Mouse (Mus musculus) hindbrain, embryonic 16.5 days (tissue): ENCODE measurements around the gene Smco3. TPM values are rescaled to one million over a fixed set of nuclear protein-coding genes. Genes with fewer than 3 reads are reported as not detected.

Experiments
- ATAC-seq: fragments of 200-750 bp; cut with Nextera tagmentation; 2 replicates; pipeline ENCODE4 v1.8.0; 2017; ENCODE audit warnings: moderate TSS enrichment, moderate library complexity
- H3K27ac ChIP-seq: fragments of 300-500 bp; sonication (generic); 2 replicates; pipeline ENCODE4 v1.5.1; 2014; ENCODE audit warnings: low read depth, mild to moderate bottlenecking, control low read depth, low read length, moderate library complexity
- H3K27me3 ChIP-seq: fragments of 300-500 bp; sonication (generic); replicated peaks from 2 replicates; pipeline ENCODE4 v1.6.1; 2014; ENCODE audit warnings: low read length; ENCODE audit not compliant: control insufficient read depth, insufficient read depth
- H3K36me3 ChIP-seq: fragments of 300-500 bp; sonication (generic); 2 replicates; pipeline ENCODE4 v1.6.1; 2014; ENCODE audit warnings: mild to moderate bottlenecking, low read length, moderate library complexity, mixed read lengths; ENCODE audit not compliant: control insufficient read depth, insufficient read depth
- H3K4me1 ChIP-seq: fragments of 300-500 bp; sonication (generic); 2 replicates; pipeline ENCODE4 v1.6.1; 2014; ENCODE audit warnings: low read depth, low read length; ENCODE audit not compliant: control insufficient read depth, insufficient read depth
- H3K4me2 ChIP-seq: fragments of 300-500 bp; sonication (generic); 2 replicates; pipeline ENCODE4 v1.6.1; 2014; ENCODE audit warnings: mild to moderate bottlenecking, low read length, control low read depth, moderate library complexity
- H3K4me3 ChIP-seq: fragments of 300-500 bp; sonication (generic); 2 replicates; pipeline ENCODE4 v1.5.1; 2014; ENCODE audit warnings: mild to moderate bottlenecking, low read length, control low read depth, moderate library complexity
- H3K9ac ChIP-seq: fragments of 300-500 bp; sonication (generic); 2 replicates; pipeline ENCODE4 v1.6.1; 2014; ENCODE audit warnings: low read depth, mild to moderate bottlenecking, control low read depth, low read length, moderate library complexity
- H3K9me3 ChIP-seq: fragments of 300-500 bp; sonication (generic); 2 replicates; pipeline ENCODE4 v1.6.1; 2014; ENCODE audit warnings: mild to moderate bottlenecking, low read length, moderate library complexity; ENCODE audit not compliant: control insufficient read depth
- whole genome bisulfite sequencing: fragments of 180-500 bp; shearing (Covaris S2); extraction: QIAGEN DNeasy Blood & Tissue Kit; methylation state at CpG from one replicate; pipeline ENCODE4 v1.1.7; 2014; 5-methylcytosine and 5-hydroxymethylcytosine counted together
- polyA plus RNA-seq: library from polyadenylated mRNA; unstranded; fragments of >200 nt; fragmentation: Nextera tagmentation; extraction: Ambion mirVana; gene quantifications from 2 replicates; pipeline ENCODE4 v1.2.1, GENCODE M21; 2015

Gene Smco3
- polyA plus RNA-seq, 1 experiment from 2014 or later = 2.2 TPM

GRCm38 (mm10) chr6:136850267-136850666, 15.0 kb upstream of the Smco3 start:
- Histone ChIP-seq H3K4me2 (no peak overlapping the region), H3K36me3 (no peaks in the 10 kb centered on the region), H3K4me3 (no peak overlapping the region), H3K27me3 (no peaks in the 10 kb centered on the region), H3K4me1 (no peaks in the 10 kb centered on the region), H3K9me3 (no peaks in the 10 kb centered on the region), H3K9ac (no peak overlapping the region), H3K27ac (no peak overlapping the region)
- 80% methylated on average over 6 of the region's 6 CpGs for WGBS
- ATAC-seq = no peak

GRCm38 (mm10) chr6:136848971-136849370, 13.7 kb upstream of the Smco3 start:
- Histone ChIP-seq H3K9me3 (no peaks in the 10 kb centered on the region), H3K36me3 (no peaks in the 10 kb centered on the region), H3K9ac (no peak overlapping the region), H3K4me2 (no peak overlapping the region), H3K27me3 (no peaks in the 10 kb centered on the region), H3K27ac (no peak overlapping the region), H3K4me1 (no peaks in the 10 kb centered on the region), H3K4me3 (no peak overlapping the region)
- WGBS = 86% methylated on average over 5 of the region's 5 CpGs
- no peak for ATAC-seq

- no peak overlapping the region for H3K4me3 ChIP-seq
- H3K27me3 ChIP-seq = no peaks in the 10 kb centered on the region
- H3K4me2 ChIP-seq = no peak overlapping the region
- 87% methylated on average over 8 of the region's 8 CpGs for WGBS
- H3K27ac ChIP-seq = no peak overlapping the region
- ATAC-seq = no peak
- H3K9me3 ChIP-seq = no peaks in the 10 kb centered on the region
- H3K36me3 ChIP-seq = no peaks in the 10 kb centered on the region
- no peak overlapping the region for H3K9ac ChIP-seq
- no peaks in the 10 kb centered on the region for H3K4me1 ChIP-seq
Measured at GRCm38 (mm10) chr6:136848399-136848798, 13.1 kb upstream of the Smco3 start.

GRCm38 (mm10) chr6:136847790-136848189, 12.5 kb upstream of the Smco3 start:
- no peak for ATAC-seq
- no peaks in the 10 kb centered on the region for H3K27me3 ChIP-seq
- H3K4me1 ChIP-seq = no peaks in the 10 kb centered on the region
- no peaks in the 10 kb centered on the region for H3K36me3 ChIP-seq
- 27% methylated on average over 2 of the region's 2 CpGs for WGBS
- H3K9ac ChIP-seq = no peak overlapping the region
- no peak overlapping the region for H3K4me2 ChIP-seq
- H3K4me3 ChIP-seq = no peak overlapping the region
- H3K9me3 ChIP-seq = no peaks in the 10 kb centered on the region
- H3K27ac ChIP-seq = no peak overlapping the region

GRCm38 (mm10) chr6:136847267-136847666, 12.0 kb upstream of the Smco3 start:
- no peaks in the 10 kb centered on the region for H3K4me1 ChIP-seq
- no peaks in the 10 kb centered on the region for H3K9me3 ChIP-seq
- H3K27me3 ChIP-seq = no peaks in the 10 kb centered on the region
- ATAC-seq = no peak
- no peak overlapping the region for H3K4me3 ChIP-seq
- H3K36me3 ChIP-seq = no peaks in the 10 kb centered on the region
- H3K27ac ChIP-seq = no peak overlapping the region
- H3K4me2 ChIP-seq = no peak overlapping the region
- WGBS = 94% methylated on average over 3 of the region's 3 CpGs
- H3K9ac ChIP-seq = no peak overlapping the region

- ATAC-seq = no peak
- WGBS = 75% methylated on average over 5 of the region's 5 CpGs
- Histone ChIP-seq H3K4me2 (no peak overlapping the region), H3K27ac (no peak overlapping the region), H3K27me3 (no peaks in the 10 kb centered on the region), H3K9me3 (no peaks in the 10 kb centered on the region), H3K9ac (no peak overlapping the region), H3K4me1 (no peaks in the 10 kb centered on the region), H3K4me3 (no peak overlapping the region), H3K36me3 (no peaks in the 10 kb centered on the region)
Measured at GRCm38 (mm10) chr6:136845706-136846480, 10.6 kb upstream of the Smco3 start.

- H3K9ac ChIP-seq = no peak overlapping the region
- H3K4me2 ChIP-seq = no peak overlapping the region
- H3K4me3 ChIP-seq = no peak overlapping the region
- no peaks in the 10 kb centered on the region for H3K36me3 ChIP-seq
- ATAC-seq = no peak
- 45% methylated on average over 2 of the region's 2 CpGs for WGBS
- no peak overlapping the region for H3K27ac ChIP-seq
- no peaks in the 10 kb centered on the region for H3K27me3 ChIP-seq
- H3K4me1 ChIP-seq = no peaks in the 10 kb centered on the region
- H3K9me3 ChIP-seq = no peaks in the 10 kb centered on the region
Measured at GRCm38 (mm10) chr6:136844903-136845302, 9.7 kb upstream of the Smco3 start.

- Histone ChIP-seq H3K4me3 (no peak overlapping the region), H3K27ac (no peak overlapping the region), H3K4me2 (no peak overlapping the region), H3K36me3 (no peaks in the 10 kb centered on the region), H3K9ac (no peak overlapping the region), H3K9me3 (no peaks in the 10 kb centered on the region), H3K4me1 (no peaks in the 10 kb centered on the region), H3K27me3 (no peaks in the 10 kb centered on the region)
- no peak for ATAC-seq
- 82% methylated on average over 3 of the region's 3 CpGs for WGBS
Measured at GRCm38 (mm10) chr6:136837323-136837722, 2.1 kb upstream of the Smco3 start.

- no peak overlapping the region for H3K27ac ChIP-seq
- no peak overlapping the region for H3K4me2 ChIP-seq
- no peaks in the 10 kb centered on the region for H3K9me3 ChIP-seq
- no peaks in the 10 kb centered on the region for H3K36me3 ChIP-seq
- peaks cover 9% of the 10 kb centered on the region for H3K4me1 ChIP-seq
- no peak overlapping the region for H3K9ac ChIP-seq
- no peak for ATAC-seq
- H3K27me3 ChIP-seq = no peaks in the 10 kb centered on the region; the same call in 1 of the 2 replicates
- H3K4me3 ChIP-seq = no peak overlapping the region
- 78% methylated on average over 5 of the region's 5 CpGs for WGBS
Measured at GRCm38 (mm10) chr6:136831712-136832111, 3.5 kb downstream of the Smco3 start.
